Mouse (Mus musculus) ES-Bruce4 (cell line): ENCODE data around the gene Micall1.

ENCODE experiments used
- CTCF ChIP-seq: IDR thresholded peaks from one replicate; pipeline ENCODE4 v1.8.1; 2011; ENCODE audit warnings: low read depth, low read length
- POLR2A ChIP-seq: IDR thresholded peaks from one replicate; pipeline ENCODE4 v1.8.1; 2011; ENCODE audit warnings: low read length; ENCODE audit not compliant: insufficient read depth

GRCm38 (mm10) chr15:79109321-79109934 is 730 bp downstream of the Micall1 start:
- TF ChIP-seq CTCF (no peak), POLR2A (no peak)
